Mouse (Mus musculus): ENCODE measurements at regions not wholly inside any gene's neighbourhood (a gene's known extent, or its start where the extent isn't known, plus 50 kb on each side); places are given as distances from the start of the nearest gene placed in this dataset.

GRCm38 (mm10) chr11:114165656-114166362 is 99.0 kb upstream of the Sdk2 start:
- H3K4me1 ChIP-seq (ENCODE audit: control insufficient read depth, insufficient read depth, low read length): no peaks in the 10 kb centered on the region
- DNase-seq: no peak
- no peak overlapping the region for H3K4me3 ChIP-seq (replicated peaks; ENCODE audit: extremely low read depth, low read depth, low read length)
- 24% methylated on average over 23 of the region's 23 CpGs for WGBS
- TF ChIP-seq POLR2A (IDR thresholded peaks at IDR 0.05; ENCODE audit: borderline replicate concordance, extremely low read depth, low read depth, low read length) (no peak), CTCF (IDR thresholded peaks at IDR 0.05; ENCODE audit: insufficient read depth, low read length) (no peak)

- TF ChIP-seq CTCF (IDR thresholded peaks at IDR 0.05; ENCODE audit: insufficient read depth, low read length) (no peak), POLR2A (IDR thresholded peaks at IDR 0.05; ENCODE audit: borderline replicate concordance, extremely low read depth, low read depth, low read length) (no peak)
- WGBS: 56% methylated on average over 15 of the region's 15 CpGs
- Histone ChIP-seq H3K4me3 (replicated peaks; ENCODE audit: extremely low read depth, low read depth, low read length) (no peak overlapping the region), H3K4me1 (ENCODE audit: control insufficient read depth, insufficient read depth, low read length) (no peaks in the 10 kb centered on the region)
- DNase-seq: peak; percentile 10
Observed at GRCm38 (mm10) chr11:114152716-114153115, 85.9 kb upstream of the Sdk2 start.

- Histone ChIP-seq H3K4me1 (ENCODE audit: control insufficient read depth, insufficient read depth, low read length) (no peaks in the 10 kb centered on the region), H3K4me3 (replicated peaks; ENCODE audit: extremely low read depth, low read depth, low read length) (no peak overlapping the region)
- TF ChIP-seq POLR2A (IDR thresholded peaks at IDR 0.05; ENCODE audit: borderline replicate concordance, extremely low read depth, low read depth, low read length) (no peak), CTCF (IDR thresholded peaks at IDR 0.05; ENCODE audit: insufficient read depth, low read length) (no peak)
- DNase-seq: no peak
- 46% methylated on average over 5 of the region's 5 CpGs for WGBS
Observed at GRCm38 (mm10) chr11:114146334-114146733, 79.5 kb upstream of the Sdk2 start.

- Histone ChIP-seq H3K4me1 (ENCODE audit: control insufficient read depth, insufficient read depth, low read length) (no peaks in the 10 kb centered on the region), H3K4me3 (replicated peaks; ENCODE audit: extremely low read depth, low read depth, low read length) (no peak overlapping the region)
- 71% methylated on average over 8 of the region's 8 CpGs for WGBS
- no peak for TF ChIP-seq POLR2A (IDR thresholded peaks at IDR 0.05; ENCODE audit: borderline replicate concordance, extremely low read depth, low read depth, low read length)
- DNase-seq: no peak
Observed at GRCm38 (mm10) chr11:114129270-114129669, 62.4 kb upstream of the Sdk2 start.

- H3K4me3 ChIP-seq (replicated peaks; ENCODE audit: extremely low read depth, low read depth, low read length): no peak overlapping the region
- 83% methylated on average over 8 of the region's 8 CpGs for WGBS
- no peak for TF ChIP-seq POLR2A (IDR thresholded peaks at IDR 0.05; ENCODE audit: borderline replicate concordance, extremely low read depth, low read depth, low read length)
- TF ChIP-seq CTCF (IDR thresholded peaks at IDR 0.05; ENCODE audit: insufficient read depth, low read length): no peak
- no peak for DNase-seq
- no peaks in the 10 kb centered on the region for H3K4me1 ChIP-seq (ENCODE audit: control insufficient read depth, insufficient read depth, low read length)
Observed at GRCm38 (mm10) chr11:114128841-114129240, 62.0 kb upstream of the Sdk2 start.

- Histone ChIP-seq H3K4me1 (ENCODE audit: control insufficient read depth, insufficient read depth, low read length) (no peaks in the 10 kb centered on the region), H3K4me3 (replicated peaks; ENCODE audit: extremely low read depth, low read depth, low read length) (no peak overlapping the region)
- no peak for DNase-seq
- WGBS: 18% methylated on average over 8 of the region's 8 CpGs
- no peak for TF ChIP-seq POLR2A (IDR thresholded peaks at IDR 0.05; ENCODE audit: borderline replicate concordance, extremely low read depth, low read depth, low read length)
- no peak for TF ChIP-seq CTCF (IDR thresholded peaks at IDR 0.05; ENCODE audit: insufficient read depth, low read length)
Observed at GRCm38 (mm10) chr11:114127426-114127825, 60.6 kb upstream of the Sdk2 start.

- DNase-seq: no peak
- no peaks in the 10 kb centered on the region for H3K4me1 ChIP-seq (ENCODE audit: control insufficient read depth, insufficient read depth, low read length)
- TF ChIP-seq POLR2A (IDR thresholded peaks at IDR 0.05; ENCODE audit: borderline replicate concordance, extremely low read depth, low read depth, low read length) (no peak), CTCF (IDR thresholded peaks at IDR 0.05; ENCODE audit: insufficient read depth, low read length) (no peak)
- H3K4me3 ChIP-seq (replicated peaks; ENCODE audit: extremely low read depth, low read depth, low read length): no peak overlapping the region
- WGBS: 43% methylated on average over 13 of the region's 13 CpGs
Observed at GRCm38 (mm10) chr11:114122175-114122574, 55.3 kb upstream of the Sdk2 start.

- no peaks in the 10 kb centered on the region for H3K4me1 ChIP-seq (ENCODE audit: control insufficient read depth, insufficient read depth, low read length)
- 80% methylated on average over 9 of the region's 9 CpGs for WGBS
- no peak for DNase-seq
- no peak overlapping the region for H3K4me3 ChIP-seq (replicated peaks; ENCODE audit: extremely low read depth, low read depth, low read length)
- TF ChIP-seq POLR2A (IDR thresholded peaks at IDR 0.05; ENCODE audit: borderline replicate concordance, extremely low read depth, low read depth, low read length) (no peak), CTCF (IDR thresholded peaks at IDR 0.05; ENCODE audit: insufficient read depth, low read length) (no peak)
Observed at GRCm38 (mm10) chr11:114119135-114119534, 52.3 kb upstream of the Sdk2 start.

Data from lung, adult 2 months (tissue).